Mouse (Mus musculus) neural tube, embryonic 14.5 days (tissue): ENCODE results near the gene Krtcap2. TPM values are rescaled to one million over a fixed set of nuclear protein-coding genes. Genes with fewer than 3 reads are reported as not detected.

Experiments used
- microRNA counts: library from miRNA; unstranded; fragments of <30 nt; microRNA quantifications from one replicate; lab custom pipeline; 2016
- microRNA-seq: library from miRNA; unstranded; fragments of <30 nt; microRNA quantifications from one replicate; pipeline ENCODE4, GENCODE M21; 2016
- polyA plus RNA-seq: library from polyadenylated mRNA; unstranded; fragments of >200 nt; fragmentation: Nextera tagmentation; extraction: Ambion mirVana; gene quantifications from 2 replicates; pipeline ENCODE4 v1.2.1, GENCODE M21; 2014

Gene Krtcap2
- polyA plus RNA-seq, 1 experiment from 2014 or later: 206 TPM

MicroRNAs within 50 kb of the gene (microRNA counts, 519-probe panel; counts per million panel counts)
- microRNA mmu-miR-92b (lab: Ali Mortazavi, UCI): 4,429 counts per million, percentile 55 among the panel's probes with 10 or more counts

Small RNAs within 50 kb of the gene (microRNA-seq; reads per million reads assigned to microRNA genes)
- gene Mir92b: 2,609 reads per million, percentile 85 among the genes with 10 or more reads in this experiment

Other genes starting within 250 kb of the Krtcap2 start
- 96.7 and 104 TPM in 2 replicates for gene Rusc1, start 152.7 kb upstream of the Krtcap2 start, polyA plus RNA-seq
- gene Gm43738, start 144.9 kb upstream of the Krtcap2 start, polyA plus RNA-seq: not detected in 2 replicates
- 378 and 453 TPM in 2 replicates for gene Fdps, start 144.0 kb upstream of the Krtcap2 start, polyA plus RNA-seq
- 0.66 TPM in 1 of 2 replicates, not detected in the other for gene Pklr, start 109.8 kb upstream of the Krtcap2 start, polyA plus RNA-seq
- gene Hcn3, start 85.8 kb upstream of the Krtcap2 start, polyA plus RNA-seq: 25.4 and 28.7 TPM in 2 replicates
- gene Clk2, start 81.2 kb upstream of the Krtcap2 start, polyA plus RNA-seq: 17.5 and 19.6 TPM in 2 replicates
- gene Scamp3, start 68.5 kb upstream of the Krtcap2 start, polyA plus RNA-seq: 126 and 153 TPM in 2 replicates
- 38.5 and 41.7 TPM in 2 replicates for gene Fam189b, start 62.8 kb upstream of the Krtcap2 start, polyA plus RNA-seq
- gene Gba, start 43.0 kb upstream of the Krtcap2 start, polyA plus RNA-seq: 41.5 and 49.7 TPM in 2 replicates
- gene Thbs3, start 30.8 kb upstream of the Krtcap2 start, polyA plus RNA-seq: 34.7 and 36.6 TPM in 2 replicates
- 147 and 151 TPM in 2 replicates for gene Mtx1, start 18.9 kb upstream of the Krtcap2 start, polyA plus RNA-seq
- gene Muc1, start 16.9 kb upstream of the Krtcap2 start, polyA plus RNA-seq: 0.90 and 1.4 TPM in 2 replicates
- 61.6 and 70.7 TPM in 2 replicates for gene Trim46, start 343 bp downstream of the Krtcap2 start, polyA plus RNA-seq
- 69.6 and 84.4 TPM in 2 replicates for gene Dpm3, start 13.4 kb downstream of the Krtcap2 start, polyA plus RNA-seq
- 36.7 and 39.8 TPM in 2 replicates for gene Slc50a1, start 24.6 kb downstream of the Krtcap2 start, polyA plus RNA-seq
- gene Efna1, start 35.2 kb downstream of the Krtcap2 start, polyA plus RNA-seq: 6.8 and 10.5 TPM in 2 replicates
- gene Efna3, start 77.0 kb downstream of the Krtcap2 start, polyA plus RNA-seq: 85.7 and 96.9 TPM in 2 replicates
- 4.3 and 6.1 TPM in 2 replicates for gene Efna4, start 92.1 kb downstream of the Krtcap2 start, polyA plus RNA-seq
- gene Adam15, start 104.0 kb downstream of the Krtcap2 start, polyA plus RNA-seq: 37.6 and 48.3 TPM in 2 replicates
- gene Dcst2, start 116.0 kb downstream of the Krtcap2 start, polyA plus RNA-seq: 0.19 and 0.25 TPM in 2 replicates
- 1.1 and 1.4 TPM in 2 replicates for gene Dcst1, start 119.3 kb downstream of the Krtcap2 start, polyA plus RNA-seq
- gene Zbtb7b, start 148.8 kb downstream of the Krtcap2 start, polyA plus RNA-seq: 0.40 and 0.78 TPM in 2 replicates
- 0.88 and 1.9 TPM in 2 replicates for gene Lenep, start 156.8 kb downstream of the Krtcap2 start, polyA plus RNA-seq
- 29.5 and 30.8 TPM in 2 replicates for gene Flad1, start 165.9 kb downstream of the Krtcap2 start, polyA plus RNA-seq
- 72.0 and 85.4 TPM in 2 replicates for gene Cks1b, start 172.4 kb downstream of the Krtcap2 start, polyA plus RNA-seq
- gene Shc1, start 172.5 kb downstream of the Krtcap2 start, polyA plus RNA-seq: 4.1 and 18.9 TPM in 2 replicates
- 39.8 and 50.3 TPM in 2 replicates for gene Pygo2, start 184.2 kb downstream of the Krtcap2 start, polyA plus RNA-seq
- gene Pbxip1, start 190.7 kb downstream of the Krtcap2 start, polyA plus RNA-seq: 8.2 and 9.6 TPM in 2 replicates
- gene Pmvk, start 208.6 kb downstream of the Krtcap2 start, polyA plus RNA-seq: 115 and 137 TPM in 2 replicates